Mouse (Mus musculus): ENCODE measurements around the gene Cyp4x1. TPM values are rescaled to one million over a fixed set of nuclear protein-coding genes. Genes with fewer than 3 reads are reported as not detected.

The Cyp4x1 gene
- polyA plus RNA-seq, 1 experiment, result not detected

GRCm38 (mm10) chr4:115078892-115079820, 54.9 kb downstream of the Cyp4x1 start:
- H3K27ac ChIP-seq (ENCODE audit: control insufficient read depth, insufficient read depth, low read depth, low read length), result no peak overlapping the region
- H3K4me1 ChIP-seq (ENCODE audit: control insufficient read depth, insufficient read depth, low read length), result no peaks in the 10 kb centered on the region
- H3K36me3 ChIP-seq (ENCODE audit: control insufficient read depth, insufficient read depth, low read length), result no peaks in the 10 kb centered on the region
- no peak overlapping the region for H3K4me3 ChIP-seq (ENCODE audit: control insufficient read depth, low read depth, low read length)
- no peaks in the 10 kb centered on the region for H3K27me3 ChIP-seq (ENCODE audit: control insufficient read depth, insufficient read depth, low read length)
- TF ChIP-seq CTCF (IDR thresholded peaks at IDR 0.05; ENCODE audit: control insufficient read depth, insufficient read depth, insufficient replicate concordance, low read depth, low read length) (no peak), POLR2A (IDR thresholded peaks at IDR 0.05; ENCODE audit: control insufficient read depth, low read depth, low read length) (no peak)

GRCm38 (mm10) chr4:115075204-115075915, 58.7 kb downstream of the Cyp4x1 start:
- Histone ChIP-seq H3K36me3 (ENCODE audit: control insufficient read depth, insufficient read depth, low read length) (no peaks in the 10 kb centered on the region), H3K27ac (ENCODE audit: control insufficient read depth, insufficient read depth, low read depth, low read length) (no peak overlapping the region), H3K27me3 (ENCODE audit: control insufficient read depth, insufficient read depth, low read length) (no peaks in the 10 kb centered on the region)

GRCm38 (mm10) chr4:115074789-115075188, 59.3 kb downstream of the Cyp4x1 start:
- no peaks in the 10 kb centered on the region for H3K4me1 ChIP-seq (ENCODE audit: control insufficient read depth, insufficient read depth, low read length)
- H3K27me3 ChIP-seq (ENCODE audit: control insufficient read depth, insufficient read depth, low read length), result no peaks in the 10 kb centered on the region
- H3K4me3 ChIP-seq (ENCODE audit: control insufficient read depth, low read depth, low read length), result no peak overlapping the region
- TF ChIP-seq POLR2A (IDR thresholded peaks at IDR 0.05; ENCODE audit: control insufficient read depth, low read depth, low read length) (no peak), CTCF (IDR thresholded peaks at IDR 0.05; ENCODE audit: control insufficient read depth, insufficient read depth, insufficient replicate concordance, low read depth, low read length) (no peak)
- no peak overlapping the region for H3K27ac ChIP-seq (ENCODE audit: control insufficient read depth, insufficient read depth, low read depth, low read length)
- no peaks in the 10 kb centered on the region for H3K36me3 ChIP-seq (ENCODE audit: control insufficient read depth, insufficient read depth, low read length)

More at GRCm38 (mm10) chr4:115075204-115075915, 58.7 kb downstream of the Cyp4x1 start:
- Histone ChIP-seq H3K4me3 (ENCODE audit: control insufficient read depth, low read depth, low read length) (no peak overlapping the region), H3K4me1 (ENCODE audit: control insufficient read depth, insufficient read depth, low read length) (no peaks in the 10 kb centered on the region)
- TF ChIP-seq CTCF (IDR thresholded peaks at IDR 0.05; ENCODE audit: control insufficient read depth, insufficient read depth, insufficient replicate concordance, low read depth, low read length) (no peak), POLR2A (IDR thresholded peaks at IDR 0.05; ENCODE audit: control insufficient read depth, low read depth, low read length) (no peak)

GRCm38 (mm10) chr4:115071668-115072067, 62.4 kb downstream of the Cyp4x1 start:
- Histone ChIP-seq H3K27me3 (ENCODE audit: control insufficient read depth, insufficient read depth, low read length) (no peaks in the 10 kb centered on the region), H3K4me3 (ENCODE audit: control insufficient read depth, low read depth, low read length) (no peak overlapping the region), H3K4me1 (ENCODE audit: control insufficient read depth, insufficient read depth, low read length) (no peaks in the 10 kb centered on the region), H3K27ac (ENCODE audit: control insufficient read depth, insufficient read depth, low read depth, low read length) (no peak overlapping the region), H3K36me3 (ENCODE audit: control insufficient read depth, insufficient read depth, low read length) (no peaks in the 10 kb centered on the region)
- TF ChIP-seq CTCF (IDR thresholded peaks at IDR 0.05; ENCODE audit: control insufficient read depth, insufficient read depth, insufficient replicate concordance, low read depth, low read length) (no peak), POLR2A (IDR thresholded peaks at IDR 0.05; ENCODE audit: control insufficient read depth, low read depth, low read length) (no peak)

- H3K27me3 ChIP-seq (ENCODE audit: control insufficient read depth, insufficient read depth, low read length), result peaks cover 3% of the 10 kb centered on the region
- TF ChIP-seq CTCF (IDR thresholded peaks at IDR 0.05; ENCODE audit: control insufficient read depth, insufficient read depth, insufficient replicate concordance, low read depth, low read length) (no peak), POLR2A (IDR thresholded peaks at IDR 0.05; ENCODE audit: control insufficient read depth, low read depth, low read length) (no peak)
- H3K4me1 ChIP-seq (ENCODE audit: control insufficient read depth, insufficient read depth, low read length), result peaks cover 24% of the 10 kb centered on the region
- H3K27ac ChIP-seq (ENCODE audit: control insufficient read depth, insufficient read depth, low read depth, low read length), result no peak overlapping the region
- H3K36me3 ChIP-seq (ENCODE audit: control insufficient read depth, insufficient read depth, low read length), result no peaks in the 10 kb centered on the region
- H3K4me3 ChIP-seq (ENCODE audit: control insufficient read depth, low read depth, low read length), result peak overlapping the region; percentile 84
Observed at GRCm38 (mm10) chr4:115063518-115064239, 70.4 kb downstream of the Cyp4x1 start.

GRCm38 (mm10) chr4:115062875-115063517, 71.1 kb downstream of the Cyp4x1 start:
- Histone ChIP-seq H3K27me3 (ENCODE audit: control insufficient read depth, insufficient read depth, low read length) (peaks cover 4% of the 10 kb centered on the region), H3K27ac (ENCODE audit: control insufficient read depth, insufficient read depth, low read depth, low read length) (no peak overlapping the region), H3K4me3 (ENCODE audit: control insufficient read depth, low read depth, low read length) (peak overlapping the region; percentile 84), H3K36me3 (ENCODE audit: control insufficient read depth, insufficient read depth, low read length) (no peaks in the 10 kb centered on the region), H3K4me1 (ENCODE audit: control insufficient read depth, insufficient read depth, low read length) (peaks cover 24% of the 10 kb centered on the region)
- TF ChIP-seq CTCF (IDR thresholded peaks at IDR 0.05; ENCODE audit: control insufficient read depth, insufficient read depth, insufficient replicate concordance, low read depth, low read length) (no peak), POLR2A (IDR thresholded peaks at IDR 0.05; ENCODE audit: control insufficient read depth, low read depth, low read length) (no peak)
